Mouse (Mus musculus): ENCODE data around the gene Polr3h. TPM values are rescaled to one million over a fixed set of nuclear protein-coding genes. Genes with fewer than 3 reads are reported as not detected.
"Not testable (repeated sequence)": the region's sequence is repeated elsewhere in the genome, so short reads cannot be mapped to it uniquely, and the experiment has no call there.

Gene Polr3h
- polyA plus RNA-seq, 1 experiment = 52.6 TPM

- no peak for TF ChIP-seq FLI1 (IDR thresholded peaks at IDR 0.05; ENCODE audit: low read length)
- Histone ChIP-seq H3K36me3 (replicated peaks; ENCODE audit: low read length) (peaks cover 80% of the 10 kb centered on the region), H3K27me3 (replicated peaks) (no peaks in the 10 kb centered on the region), H3K4me3 (replicated peaks) (peak overlapping the region; percentile 19), H3K9me3 (no peaks in the 10 kb centered on the region), H3K4me1 (peaks cover 93% of the 10 kb centered on the region)
Observed at GRCm38 (mm10) chr15:81921255-81921654, 4.8 kb downstream of the Polr3h start.

- H3K27me3 ChIP-seq (replicated peaks) = no peaks in the 10 kb centered on the region
- H3K36me3 ChIP-seq (replicated peaks; ENCODE audit: low read length) = peaks cover 85% of the 10 kb centered on the region
- no peak for TF ChIP-seq FLI1 (IDR thresholded peaks at IDR 0.05; ENCODE audit: low read length)
- TF ChIP-seq GATA1 (IDR thresholded peaks at IDR 0.05; ENCODE audit: borderline replicate concordance, low read length) = no peak
- no peak overlapping the region for H3K4me3 ChIP-seq (replicated peaks)
- peaks cover 95% of the 10 kb centered on the region for H3K4me1 ChIP-seq
- no peaks in the 10 kb centered on the region for H3K9me3 ChIP-seq
Observed at GRCm38 (mm10) chr15:81920546-81921217, 5.4 kb downstream of the Polr3h start.

DNA sequence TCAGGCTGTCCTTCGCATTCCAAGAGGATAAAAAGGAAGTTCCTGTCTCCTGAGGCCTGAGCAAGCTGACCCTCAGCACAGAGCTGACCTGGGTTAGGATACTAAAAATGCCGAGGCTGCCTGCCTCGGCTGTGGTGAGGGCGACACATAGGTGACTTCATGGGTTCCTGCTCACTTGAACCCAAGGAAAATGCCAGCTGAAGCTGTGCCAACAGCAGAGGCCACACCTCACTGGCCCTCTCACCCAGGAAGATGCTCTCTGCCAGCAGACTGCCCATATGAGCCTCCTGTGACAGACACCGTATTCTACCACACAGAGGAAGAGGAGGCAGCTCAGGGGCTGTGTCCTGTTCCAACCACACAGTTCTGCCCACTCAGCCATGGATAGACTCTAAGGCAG is 7.0 kb downstream of the Polr3h start:
- peaks cover 95% of the 10 kb centered on the region for H3K4me1 ChIP-seq
- peaks cover 93% of the 10 kb centered on the region for H3K36me3 ChIP-seq (replicated peaks; ENCODE audit: low read length)
- TF ChIP-seq FLI1 (IDR thresholded peaks at IDR 0.05; ENCODE audit: low read length) (no peak), GATA1 (IDR thresholded peaks at IDR 0.05; ENCODE audit: borderline replicate concordance, low read length) (no peak)
- no peak overlapping the region for H3K4me3 ChIP-seq (replicated peaks)
- no peaks in the 10 kb centered on the region for H3K27me3 ChIP-seq (replicated peaks)
- H3K9me3 ChIP-seq = no peaks in the 10 kb centered on the region

- no peaks in the 10 kb centered on the region for H3K27me3 ChIP-seq (replicated peaks)
- H3K4me3 ChIP-seq (replicated peaks) = peak overlapping the region; percentile 35
- peaks cover 95% of the 10 kb centered on the region for H3K36me3 ChIP-seq (replicated peaks; ENCODE audit: low read length)
- peaks cover 95% of the 10 kb centered on the region for H3K4me1 ChIP-seq
- no peaks in the 10 kb centered on the region for H3K9me3 ChIP-seq
- TF ChIP-seq GATA1 (IDR thresholded peaks at IDR 0.05; ENCODE audit: borderline replicate concordance, low read length) = no peak
- TF ChIP-seq FLI1 (IDR thresholded peaks at IDR 0.05; ENCODE audit: low read length) = no peak
Observed at GRCm38 (mm10) chr15:81917621-81918463, 8.2 kb downstream of the Polr3h start.

- TF ChIP-seq GATA1 (IDR thresholded peaks at IDR 0.05; ENCODE audit: borderline replicate concordance, low read length) (no peak), FLI1 (IDR thresholded peaks at IDR 0.05; ENCODE audit: low read length) (no peak)
- no peaks in the 10 kb centered on the region for H3K27me3 ChIP-seq (replicated peaks)
- no peaks in the 10 kb centered on the region for H3K9me3 ChIP-seq
- H3K36me3 ChIP-seq (replicated peaks; ENCODE audit: low read length) = peaks cover 96% of the 10 kb centered on the region
- peak overlapping the region; percentile 30 for H3K4me3 ChIP-seq (replicated peaks)
- H3K4me1 ChIP-seq = peaks cover 97% of the 10 kb centered on the region
Observed at GRCm38 (mm10) chr15:81917201-81917600, 8.8 kb downstream of the Polr3h start.

DNA sequence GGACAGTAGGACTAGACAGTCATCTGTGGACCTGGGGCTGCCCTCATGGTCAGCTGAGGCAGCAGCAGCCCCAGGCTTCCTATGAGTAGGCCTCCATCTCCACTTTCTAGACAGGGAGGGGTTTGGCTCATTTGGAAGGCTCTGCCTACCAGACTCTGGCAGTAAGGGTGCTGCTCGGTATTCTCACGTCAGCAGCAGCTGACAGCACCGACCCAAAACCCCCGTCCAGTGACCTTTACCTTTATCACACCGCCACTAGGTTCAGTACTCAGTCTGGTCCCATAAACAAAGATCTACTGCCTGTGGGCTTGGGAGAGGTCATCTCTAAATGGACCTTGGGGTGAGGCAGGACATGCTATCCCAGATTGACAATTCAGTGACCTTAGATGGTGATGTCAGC is 10.4 kb downstream of the Polr3h start:
- Histone ChIP-seq H3K27me3 (replicated peaks) (no peaks in the 10 kb centered on the region), H3K4me1 (peaks cover 90% of the 10 kb centered on the region), H3K9me3 (no peaks in the 10 kb centered on the region), H3K4me3 (replicated peaks) (peak overlapping the region; percentile 16), H3K36me3 (replicated peaks; ENCODE audit: low read length) (peaks cover 96% of the 10 kb centered on the region)
- no peak for TF ChIP-seq FLI1 (IDR thresholded peaks at IDR 0.05; ENCODE audit: low read length)

DNA sequence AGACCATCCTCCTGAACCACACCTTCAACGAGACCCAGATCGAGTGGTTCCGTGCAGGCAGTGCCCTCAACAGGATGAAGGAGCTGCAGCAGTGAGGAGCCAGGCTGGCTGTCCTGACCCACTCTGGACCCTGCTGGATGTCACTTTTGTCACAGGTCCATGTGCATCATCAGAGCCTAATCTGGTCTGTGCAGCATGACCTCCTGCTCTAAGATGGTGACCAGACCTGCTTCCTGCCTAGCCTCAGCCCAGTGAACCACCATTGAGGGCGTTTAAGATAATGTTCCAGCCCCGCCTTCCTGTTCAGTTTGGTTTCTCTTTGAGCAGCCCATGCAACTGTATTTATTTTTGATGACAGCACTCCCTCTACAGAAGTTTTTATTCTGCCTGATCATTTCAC is 11.4 kb downstream of the Polr3h start:
- TF ChIP-seq GATA1 (IDR thresholded peaks at IDR 0.05; ENCODE audit: borderline replicate concordance, low read length) (peak; percentile 77; the same call in 1 of the 3 replicates), FLI1 (IDR thresholded peaks at IDR 0.05; ENCODE audit: low read length) (no peak)
- H3K4me3 ChIP-seq (replicated peaks) = peak overlapping the region; percentile 62
- peaks cover 85% of the 10 kb centered on the region for H3K4me1 ChIP-seq
- H3K9me3 ChIP-seq = no peaks in the 10 kb centered on the region
- peaks cover 99% of the 10 kb centered on the region for H3K36me3 ChIP-seq (replicated peaks; ENCODE audit: low read length)
- H3K27me3 ChIP-seq (replicated peaks) = no peaks in the 10 kb centered on the region

- TF ChIP-seq GATA1 (IDR thresholded peaks at IDR 0.05; ENCODE audit: borderline replicate concordance, low read length) (no peak), FLI1 (IDR thresholded peaks at IDR 0.05; ENCODE audit: low read length) (no peak)
- H3K4me1 ChIP-seq = peaks cover 66% of the 10 kb centered on the region
- no peaks in the 10 kb centered on the region for H3K9me3 ChIP-seq
- H3K36me3 ChIP-seq (replicated peaks; ENCODE audit: low read length) = peaks cover 96% of the 10 kb centered on the region
- H3K4me3 ChIP-seq (replicated peaks) = no peak overlapping the region
- H3K27me3 ChIP-seq (replicated peaks) = no peaks in the 10 kb centered on the region
Observed at GRCm38 (mm10) chr15:81912498-81912897, 13.5 kb downstream of the Polr3h start.

GRCm38 (mm10) chr15:81908767-81909166 is 17.3 kb downstream of the Polr3h start:
- Histone ChIP-seq H3K4me1 (peaks cover 29% of the 10 kb centered on the region), H3K36me3 (replicated peaks; ENCODE audit: low read length) (peaks cover 97% of the 10 kb centered on the region)
- not testable (repeated sequence) for H3K9me3 ChIP-seq; H3K27me3 ChIP-seq (replicated peaks); H3K4me3 ChIP-seq (replicated peaks)

GRCm38 (mm10) chr15:81907953-81908352 is 18.1 kb downstream of the Polr3h start:
- Histone ChIP-seq H3K4me3 (replicated peaks) (no peak overlapping the region), H3K27me3 (replicated peaks) (no peaks in the 10 kb centered on the region), H3K36me3 (replicated peaks; ENCODE audit: low read length) (peaks cover 97% of the 10 kb centered on the region), H3K4me1 (peaks cover 21% of the 10 kb centered on the region), H3K9me3 (no peaks in the 10 kb centered on the region)
- no peak for TF ChIP-seq GATA1 (IDR thresholded peaks at IDR 0.05; ENCODE audit: borderline replicate concordance, low read length)
- TF ChIP-seq FLI1 (IDR thresholded peaks at IDR 0.05; ENCODE audit: low read length) = no peak

Data from megakaryocyte, embryonic 14.5 days (primary cell).